Mouse (Mus musculus) stomach, postnatal 0 days (tissue): ENCODE measurements around the gene Gm43951. TPM values are rescaled to one million over a fixed set of nuclear protein-coding genes. Genes with fewer than 3 reads are reported as not detected.

Experiments used
- ATAC-seq: fragments of 200-750 bp; cut with Nextera tagmentation; 2 replicates; pipeline ENCODE4 v1.8.0; 2017; ENCODE audit not compliant: low FRiP score, low TSS enrichment
- DNase-seq: peaks from one replicate; pipeline ENCODE4 v3.0.0-alpha.2; 2016; ENCODE audit warnings: low spot score
- H3K27ac ChIP-seq: fragments of 300-500 bp; sonication (generic); replicated peaks from 2 replicates; pipeline ENCODE4 v1.5.1; 2014; ENCODE audit warnings: mild to moderate bottlenecking, control low read depth
- H3K27me3 ChIP-seq: fragments of 300-500 bp; sonication (generic); 2 replicates; pipeline ENCODE4 v1.6.1; 2014; ENCODE audit warnings: low read length; ENCODE audit not compliant: control insufficient read depth, insufficient read depth
- H3K36me3 ChIP-seq: fragments of 300-500 bp; sonication (generic); 2 replicates; pipeline ENCODE4 v1.6.1; 2014; ENCODE audit warnings: low read length, mixed read lengths; ENCODE audit not compliant: control insufficient read depth, insufficient read depth
- H3K4me1 ChIP-seq: fragments of 300-500 bp; sonication (generic); replicated peaks from 2 replicates; pipeline ENCODE4 v1.6.1; 2014; ENCODE audit warnings: antibody characterized with exemption; ENCODE audit not compliant: control insufficient read depth, insufficient read depth
- H3K4me2 ChIP-seq: fragments of 300-500 bp; sonication (generic); replicated peaks from 2 replicates; pipeline ENCODE4 v1.6.1; 2014; ENCODE audit warnings: low read depth, mild to moderate bottlenecking, control low read depth, moderate library complexity
- H3K4me3 ChIP-seq: fragments of 300-500 bp; sonication (generic); 2 replicates; pipeline ENCODE4 v1.5.1; 2014; ENCODE audit warnings: low read depth, low read length, control low read depth
- H3K9ac ChIP-seq: fragments of 300-500 bp; sonication (generic); 2 replicates; pipeline ENCODE4 v1.6.1; 2014; ENCODE audit warnings: mild to moderate bottlenecking, low read length, control low read depth, mixed read lengths
- H3K9me3 ChIP-seq: fragments of 300-500 bp; sonication (generic); 2 replicates; pipeline ENCODE4 v1.6.1; 2016; ENCODE audit warnings: low read length; ENCODE audit not compliant: control insufficient read depth
- CTCF ChIP-seq: IDR thresholded peaks from 2 replicates; pipeline ENCODE4 v1.5.1; 2016; ENCODE audit warnings: antibody characterized with exemption, low read depth, mild to moderate bottlenecking, moderate library complexity
- EP300 ChIP-seq: optimal IDR thresholded peaks from 2 replicates; pipeline ENCODE3; 2016; ENCODE audit warnings: antibody characterized with exemption
- WGBS: fragments of 180-500 bp; shearing (Covaris S2); extraction: QIAGEN DNeasy Blood & Tissue Kit; methylation state at CpG from one replicate; pipeline ENCODE4 v1.1.7; 2014; 5-methylcytosine and 5-hydroxymethylcytosine counted together
- polyA plus RNA-seq: library from polyadenylated mRNA; unstranded; fragments of >200 nt; fragmentation: Nextera tagmentation; extraction: Ambion mirVana; gene quantifications from 2 replicates; pipeline ENCODE4 v1.2.1, GENCODE M21; 2015

Gm43951 gene
- polyA plus RNA-seq, 1 experiment from 2014 or later: 0.10 TPM

DNA sequence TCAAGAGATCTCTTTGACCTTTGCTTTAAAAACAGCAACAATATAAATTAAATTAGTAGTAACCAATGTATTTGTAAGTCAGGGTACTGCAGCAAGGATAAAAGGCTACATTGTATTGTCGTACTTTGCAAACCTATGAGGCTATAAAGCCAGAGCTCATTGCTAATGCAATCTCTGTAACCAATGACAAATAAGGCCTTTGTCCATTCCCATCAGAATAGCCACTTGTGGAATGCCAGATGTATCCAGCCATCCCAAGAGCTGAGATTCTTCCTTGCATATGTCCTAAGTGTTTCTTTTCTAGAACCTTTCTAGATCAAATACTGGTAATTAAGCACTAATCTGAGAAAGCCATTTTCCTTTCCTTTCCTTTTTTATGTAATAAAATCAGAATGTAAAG lies 15.8 kb downstream of the Gm43951 start:
- no peak overlapping the region for H3K27ac ChIP-seq
- no peak overlapping the region for H3K9ac ChIP-seq
- H3K4me1 ChIP-seq: no peaks in the 10 kb centered on the region
- no peaks in the 10 kb centered on the region for H3K9me3 ChIP-seq
- TF ChIP-seq CTCF (no peak), EP300 (no peak)
- WGBS: 88% methylated on average over 1 of the region's 1 CpGs
- DNase-seq (no peak), ATAC-seq (no peak)
- H3K4me2 ChIP-seq: no peak overlapping the region
- H3K27me3 ChIP-seq: no peaks in the 10 kb centered on the region
- H3K36me3 ChIP-seq: peaks cover 5% of the 10 kb centered on the region
- no peak overlapping the region for H3K4me3 ChIP-seq

DNA sequence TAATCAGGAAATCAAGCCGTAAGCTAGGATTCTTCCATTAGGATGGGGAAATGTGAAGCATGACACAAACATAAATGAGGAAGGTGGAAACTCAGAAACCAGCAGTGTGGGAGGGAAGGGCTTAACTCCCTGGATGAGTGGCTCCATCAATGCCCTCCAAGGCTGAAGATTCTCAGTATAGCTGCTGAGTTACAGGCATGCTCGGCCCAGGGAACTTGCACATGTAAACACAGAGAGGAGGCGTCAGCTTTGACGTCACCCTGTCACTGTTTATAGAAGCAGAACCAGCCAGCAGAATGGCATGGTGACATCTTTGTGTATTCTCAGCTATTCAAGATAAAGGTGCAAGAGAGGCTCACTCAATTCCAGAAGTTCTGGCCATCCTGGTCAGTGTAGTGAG lies 22.4 kb downstream of the Gm43951 start:
- 56% methylated on average over 4 of the region's 4 CpGs for WGBS
- no peak for TF ChIP-seq EP300
- no peak for TF ChIP-seq CTCF
- no peak overlapping the region for H3K4me2 ChIP-seq
- no peak overlapping the region for H3K9ac ChIP-seq
- H3K4me3 ChIP-seq: no peak overlapping the region
- peaks cover 2% of the 10 kb centered on the region for H3K36me3 ChIP-seq
- no peaks in the 10 kb centered on the region for H3K4me1 ChIP-seq
- DNase-seq: no peak
- H3K27ac ChIP-seq: no peak overlapping the region
- no peaks in the 10 kb centered on the region for H3K9me3 ChIP-seq
- H3K27me3 ChIP-seq: no peaks in the 10 kb centered on the region
- no peak for ATAC-seq

DNA sequence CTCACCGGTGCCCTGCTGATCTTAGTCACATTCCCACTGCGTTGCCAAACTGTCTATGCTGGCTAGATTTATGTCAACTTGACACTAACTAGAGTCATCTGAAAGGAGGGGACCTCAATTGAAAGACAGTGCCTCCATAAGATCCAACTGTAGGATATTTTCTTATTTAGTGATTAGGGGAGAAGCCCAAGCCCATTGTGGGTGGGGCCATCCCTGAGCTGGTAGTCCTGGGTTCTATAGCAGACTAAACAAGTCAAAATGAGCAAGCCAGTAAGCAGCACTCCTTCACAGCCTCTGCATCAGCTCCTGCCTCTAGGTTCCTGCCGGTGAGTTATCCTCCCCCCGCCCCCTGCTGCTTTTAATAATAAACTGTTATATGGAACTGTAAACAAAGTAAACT lies 25.5 kb downstream of the Gm43951 start:
- H3K9ac ChIP-seq: no peak overlapping the region
- peaks cover 10% of the 10 kb centered on the region for H3K36me3 ChIP-seq
- no peak for DNase-seq
- H3K4me2 ChIP-seq: no peak overlapping the region
- ATAC-seq: no peak
- H3K27ac ChIP-seq: no peak overlapping the region
- no peaks in the 10 kb centered on the region for H3K27me3 ChIP-seq
- no peaks in the 10 kb centered on the region for H3K4me1 ChIP-seq
- no peaks in the 10 kb centered on the region for H3K9me3 ChIP-seq
- no peak overlapping the region for H3K4me3 ChIP-seq
- no peak for TF ChIP-seq EP300
- TF ChIP-seq CTCF: no peak
- whole genome bisulfite sequencing: 88% methylated on average over 4 of the region's 4 CpGs

DNA sequence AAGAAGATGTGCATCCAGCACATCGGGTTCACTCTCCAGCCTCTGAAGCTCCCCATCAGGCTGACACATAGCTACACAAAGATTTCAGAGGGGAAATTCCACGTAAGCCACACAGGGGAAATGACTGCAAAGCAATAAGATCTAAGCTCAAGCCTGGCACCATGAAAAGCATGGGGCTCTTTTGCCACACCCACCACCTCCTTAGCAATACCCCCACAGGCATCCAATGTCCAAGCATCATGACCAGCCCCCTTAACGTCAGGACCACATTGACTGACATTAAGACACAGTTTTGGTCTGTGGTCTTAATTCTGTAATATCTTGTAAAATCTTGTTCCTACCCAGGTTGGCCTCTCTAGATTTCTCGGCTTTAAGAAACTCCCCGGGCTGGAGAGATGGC lies 26.1 kb downstream of the Gm43951 start:
- TF ChIP-seq EP300 (no peak), CTCF (no peak)
- no peak for DNase-seq
- ATAC-seq: no peak
- peaks cover 13% of the 10 kb centered on the region for H3K36me3 ChIP-seq
- H3K4me2 ChIP-seq: no peak overlapping the region
- H3K27me3 ChIP-seq: no peaks in the 10 kb centered on the region
- no peaks in the 10 kb centered on the region for H3K4me1 ChIP-seq
- no peak overlapping the region for H3K4me3 ChIP-seq
- WGBS: 91% methylated on average over 5 of the region's 5 CpGs
- H3K9me3 ChIP-seq: no peaks in the 10 kb centered on the region
- H3K9ac ChIP-seq: no peak overlapping the region
- H3K27ac ChIP-seq: no peak overlapping the region

DNA sequence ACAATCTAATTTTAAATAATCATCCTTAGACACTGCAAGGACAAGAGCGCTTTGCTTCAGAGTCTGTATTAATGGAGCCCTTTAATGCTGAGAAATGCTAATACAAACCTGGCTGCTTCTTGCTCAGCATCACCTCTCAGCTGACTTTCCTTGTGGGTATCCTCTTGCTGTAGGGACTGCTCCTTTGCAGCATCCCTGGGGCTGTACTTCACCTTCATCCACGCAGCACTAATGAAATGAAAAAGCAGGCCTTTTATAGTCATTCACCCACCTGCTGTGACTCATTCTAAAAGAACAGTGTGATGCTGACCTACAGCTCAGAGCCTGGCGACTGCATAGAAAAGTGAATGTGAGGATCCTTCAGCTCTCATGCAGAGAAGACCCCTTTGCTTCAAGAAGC lies 30.1 kb downstream of the Gm43951 start:
- Histone ChIP-seq H3K27me3 (no peaks in the 10 kb centered on the region), H3K9ac (no peak overlapping the region), H3K9me3 (no peaks in the 10 kb centered on the region), H3K4me3 (no peak overlapping the region), H3K36me3 (peaks cover 17% of the 10 kb centered on the region), H3K27ac (no peak overlapping the region), H3K4me2 (no peak overlapping the region), H3K4me1 (no peaks in the 10 kb centered on the region)
- WGBS: 77% methylated on average over 3 of the region's 3 CpGs
- ATAC-seq (no peak), DNase-seq (no peak)
- TF ChIP-seq EP300: no peak
- no peak for TF ChIP-seq CTCF

DNA sequence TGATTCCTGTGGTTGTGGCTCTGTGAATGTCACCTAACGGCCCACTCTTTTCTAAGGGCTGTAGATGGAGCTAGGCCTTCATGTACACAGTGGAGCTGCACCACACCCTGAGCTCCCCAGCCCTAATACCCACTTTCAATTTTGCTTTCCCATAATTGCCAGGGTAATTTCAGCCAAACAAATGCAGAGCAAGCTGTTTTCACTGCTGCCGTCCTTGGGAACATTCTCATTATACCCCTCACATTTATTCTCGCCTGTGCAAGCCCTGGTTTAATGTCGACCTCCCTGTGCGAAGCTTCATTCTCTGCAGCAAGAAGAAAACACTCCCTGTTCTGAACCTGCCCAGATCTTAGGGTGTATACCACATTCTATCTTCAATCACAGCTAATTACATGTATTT lies 30.7 kb downstream of the Gm43951 start:
- no peak overlapping the region for H3K27ac ChIP-seq
- no peaks in the 10 kb centered on the region for H3K9me3 ChIP-seq
- no peaks in the 10 kb centered on the region for H3K4me1 ChIP-seq
- no peak for ATAC-seq
- TF ChIP-seq CTCF (no peak), EP300 (no peak)
- H3K27me3 ChIP-seq: no peaks in the 10 kb centered on the region
- no peak overlapping the region for H3K4me2 ChIP-seq
- no peak for DNase-seq
- no peak overlapping the region for H3K9ac ChIP-seq
- WGBS: 76% methylated on average over 5 of the region's 5 CpGs
- H3K4me3 ChIP-seq: no peak overlapping the region
- peaks cover 17% of the 10 kb centered on the region for H3K36me3 ChIP-seq
